Mouse (Mus musculus) lung, embryonic 15.5 days (tissue): ENCODE measurements around the gene Txlna. TPM values are rescaled to one million over a fixed set of nuclear protein-coding genes. Genes with fewer than 3 reads are reported as not detected.

ENCODE experiments used
- ATAC-seq: fragments of 200-750 bp; cut with Nextera tagmentation; 2 replicates; pipeline ENCODE4 v1.8.0; 2017; ENCODE audit warnings: moderate number of reproducible peaks, borderline replicate concordance; ENCODE audit not compliant: low FRiP score, low TSS enrichment; ENCODE audit errors: extremely low read depth
- H3K27ac ChIP-seq: fragments of 300-500 bp; sonication (generic); 2 replicates; pipeline ENCODE4 v1.5.1; 2015; ENCODE audit warnings: moderate library complexity, mild to moderate bottlenecking, inconsistent platforms
- H3K27me3 ChIP-seq: fragments of 300-500 bp; sonication (generic); 2 replicates; pipeline ENCODE4 v1.6.1; 2015; ENCODE audit warnings: inconsistent platforms
- H3K36me3 ChIP-seq: fragments of 300-500 bp; sonication (generic); 2 replicates; pipeline ENCODE4 v1.6.1; 2015; ENCODE audit warnings: inconsistent platforms
- H3K4me1 ChIP-seq: fragments of 300-500 bp; sonication (generic); 2 replicates; pipeline ENCODE4 v1.6.1; 2015; ENCODE audit warnings: inconsistent platforms
- H3K4me2 ChIP-seq: fragments of 300-500 bp; sonication (generic); 2 replicates; pipeline ENCODE4 v1.6.1; 2015; ENCODE audit warnings: inconsistent platforms, mild to moderate bottlenecking, moderate library complexity
- H3K4me3 ChIP-seq: fragments of 300-500 bp; sonication (generic); 2 replicates; pipeline ENCODE4 v1.5.1; 2015; ENCODE audit warnings: mild to moderate bottlenecking, inconsistent platforms
- H3K9ac ChIP-seq: fragments of 300-500 bp; sonication (generic); 2 replicates; pipeline ENCODE4 v1.6.1; 2015; ENCODE audit warnings: inconsistent platforms
- H3K9me3 ChIP-seq: fragments of 300-500 bp; sonication (generic); 2 replicates; pipeline ENCODE4 v1.6.1; 2016; ENCODE audit warnings: inconsistent platforms
- WGBS: fragments of 180-500 bp; shearing (Covaris S2); methylation state at CpG from one replicate; pipeline ENCODE4 v1.1.7; 2015; 5-methylcytosine and 5-hydroxymethylcytosine counted together
- polyA plus RNA-seq: library from polyadenylated mRNA; unstranded; fragments of >200 nt; fragmentation: Nextera tagmentation; extraction: Ambion mirVana; gene quantifications from 2 replicates; pipeline ENCODE4 v1.2.1, GENCODE M21; 2015

Txlna gene
- 83.2 and 86.8 TPM in 2 replicates for polyA plus RNA-seq

GRCm38 (mm10) chr4:129640638-129641467 is at the start of gene Txlna:
Txlna (minus strand) TSS chr4:129641065.
- peaks cover 49% of the 10 kb centered on the region for H3K36me3 ChIP-seq
- WGBS = under 1% methylated on average over 60 of the region's 60 CpGs
- peaks cover 29% of the 10 kb centered on the region for H3K4me1 ChIP-seq
- no peaks in the 10 kb centered on the region for H3K9me3 ChIP-seq
- H3K4me2 ChIP-seq = peak within 1 kb of the TSS; percentile 88
- peak; percentile 95 for ATAC-seq
- peak within 1 kb of the TSS; percentile 65 for H3K4me3 ChIP-seq
- H3K27ac ChIP-seq = peak within 1 kb of the TSS; percentile 96
- H3K9ac ChIP-seq = peak within 1 kb of the TSS; percentile 78
- no peaks in the 10 kb centered on the region for H3K27me3 ChIP-seq

- Histone ChIP-seq H3K36me3 (peaks cover 67% of the 10 kb centered on the region), H3K27ac (no peak overlapping the region), H3K4me1 (no peaks in the 10 kb centered on the region), H3K4me2 (no peak overlapping the region), H3K4me3 (no peak overlapping the region), H3K27me3 (no peaks in the 10 kb centered on the region), H3K9me3 (no peaks in the 10 kb centered on the region), H3K9ac (no peak overlapping the region)
- no peak for ATAC-seq
- 93% methylated on average over 6 of the region's 6 CpGs for WGBS
Measured at GRCm38 (mm10) chr4:129684531-129684930, 43.7 kb upstream of the Txlna start.

GRCm38 (mm10) chr4:129683901-129684493 is 43.1 kb upstream of the Txlna start:
- no peak overlapping the region for H3K4me3 ChIP-seq
- H3K27me3 ChIP-seq = no peaks in the 10 kb centered on the region
- H3K4me2 ChIP-seq = no peak overlapping the region
- WGBS = 84% methylated on average over 11 of the region's 11 CpGs
- H3K27ac ChIP-seq = no peak overlapping the region
- H3K9ac ChIP-seq = no peak overlapping the region
- no peaks in the 10 kb centered on the region for H3K9me3 ChIP-seq
- ATAC-seq = no peak
- H3K4me1 ChIP-seq = no peaks in the 10 kb centered on the region
- peaks cover 70% of the 10 kb centered on the region for H3K36me3 ChIP-seq

- Histone ChIP-seq H3K4me2 (no peak overlapping the region), H3K9ac (no peak overlapping the region), H3K4me1 (no peaks in the 10 kb centered on the region), H3K27me3 (no peaks in the 10 kb centered on the region), H3K27ac (no peak overlapping the region), H3K4me3 (no peak overlapping the region), H3K36me3 (peaks cover 67% of the 10 kb centered on the region), H3K9me3 (no peaks in the 10 kb centered on the region)
- 93% methylated on average over 11 of the region's 11 CpGs for WGBS
- no peak for ATAC-seq
Measured at GRCm38 (mm10) chr4:129681837-129682236, 41.0 kb upstream of the Txlna start.

GRCm38 (mm10) chr4:129672878-129673449 is 32.1 kb upstream of the Txlna start:
- no peaks in the 10 kb centered on the region for H3K27me3 ChIP-seq
- H3K9ac ChIP-seq = peak overlapping the region; percentile 96; the same call in 1 of the 2 replicates
- H3K36me3 ChIP-seq = peaks cover 14% of the 10 kb centered on the region
- peak overlapping the region; percentile 75 for H3K4me3 ChIP-seq
- H3K4me1 ChIP-seq = peaks cover 16% of the 10 kb centered on the region
- no peak for ATAC-seq
- H3K27ac ChIP-seq = peak overlapping the region; percentile 95
- no peaks in the 10 kb centered on the region for H3K9me3 ChIP-seq
- 2% methylated on average over 10 of the region's 10 CpGs for WGBS
- peak overlapping the region; percentile 76 for H3K4me2 ChIP-seq

GRCm38 (mm10) chr4:129672083-129672877 is 31.4 kb upstream of the Txlna start, which contains the start of gene Kpna6:
Kpna6 (minus strand) TSS chr4:129672767.
- peak within 1 kb of the TSS; percentile 76 for H3K4me2 ChIP-seq
- ATAC-seq = peak; percentile 87
- H3K9me3 ChIP-seq = no peaks in the 10 kb centered on the region
- peak within 1 kb of the TSS; percentile 96 for H3K9ac ChIP-seq
- H3K27me3 ChIP-seq = no peaks in the 10 kb centered on the region
- H3K4me3 ChIP-seq = peak within 1 kb of the TSS; percentile 75
- WGBS = under 1% methylated on average over 65 of the region's 65 CpGs
- peaks cover 16% of the 10 kb centered on the region for H3K4me1 ChIP-seq
- peaks cover 10% of the 10 kb centered on the region for H3K36me3 ChIP-seq
- H3K27ac ChIP-seq = peak within 1 kb of the TSS; percentile 95

GRCm38 (mm10) chr4:129671491-129672082 is 30.7 kb upstream of the Txlna start:
- Histone ChIP-seq H3K27ac (peak overlapping the region; percentile 95), H3K36me3 (peaks cover 12% of the 10 kb centered on the region), H3K4me1 (peaks cover 16% of the 10 kb centered on the region), H3K4me2 (peak overlapping the region; percentile 76), H3K4me3 (peak overlapping the region; percentile 75), H3K27me3 (no peaks in the 10 kb centered on the region), H3K9me3 (no peaks in the 10 kb centered on the region), H3K9ac (peak overlapping the region; percentile 96)
- WGBS = 6% methylated on average over 12 of the region's 12 CpGs
- ATAC-seq = peak; percentile 59; the same call in 1 of the 2 replicates

- H3K4me1 ChIP-seq = no peaks in the 10 kb centered on the region
- no peak overlapping the region for H3K4me3 ChIP-seq
- 71% methylated on average over 3 of the region's 3 CpGs for WGBS
- no peaks in the 10 kb centered on the region for H3K9me3 ChIP-seq
- no peaks in the 10 kb centered on the region for H3K27me3 ChIP-seq
- no peak overlapping the region for H3K4me2 ChIP-seq
- H3K27ac ChIP-seq = no peak overlapping the region
- H3K9ac ChIP-seq = no peak overlapping the region
- H3K36me3 ChIP-seq = peaks cover 50% of the 10 kb centered on the region
- no peak for ATAC-seq
Measured at GRCm38 (mm10) chr4:129662255-129662813, 21.5 kb upstream of the Txlna start.

GRCm38 (mm10) chr4:129661584-129661983 is 20.7 kb upstream of the Txlna start:
- H3K4me1 ChIP-seq = no peaks in the 10 kb centered on the region
- WGBS = 85% methylated on average over 3 of the region's 3 CpGs
- H3K27me3 ChIP-seq = no peaks in the 10 kb centered on the region
- no peak overlapping the region for H3K4me2 ChIP-seq
- H3K27ac ChIP-seq = no peak overlapping the region
- H3K9me3 ChIP-seq = no peaks in the 10 kb centered on the region
- no peak overlapping the region for H3K9ac ChIP-seq
- H3K4me3 ChIP-seq = no peak overlapping the region
- ATAC-seq = no peak
- H3K36me3 ChIP-seq = peaks cover 54% of the 10 kb centered on the region

GRCm38 (mm10) chr4:129654770-129655169 is 13.9 kb upstream of the Txlna start:
- ATAC-seq = no peak
- 93% methylated on average over 14 of the region's 14 CpGs for WGBS
- no peaks in the 10 kb centered on the region for H3K27me3 ChIP-seq

GRCm38 (mm10) chr4:129650359-129650758 is 9.5 kb upstream of the Txlna start:
- Histone ChIP-seq H3K36me3 (peaks cover 95% of the 10 kb centered on the region), H3K4me3 (no peak overlapping the region), H3K9me3 (no peaks in the 10 kb centered on the region), H3K4me1 (no peaks in the 10 kb centered on the region), H3K27me3 (no peaks in the 10 kb centered on the region), H3K27ac (no peak overlapping the region), H3K9ac (no peak overlapping the region), H3K4me2 (no peak overlapping the region)
- no peak for ATAC-seq
- WGBS = 93% methylated on average over 8 of the region's 8 CpGs

More at GRCm38 (mm10) chr4:129654770-129655169, 13.9 kb upstream of the Txlna start:
- Histone ChIP-seq H3K4me3 (no peak overlapping the region), H3K9ac (no peak overlapping the region), H3K4me2 (no peak overlapping the region), H3K36me3 (peaks cover 94% of the 10 kb centered on the region), H3K27ac (no peak overlapping the region), H3K9me3 (no peaks in the 10 kb centered on the region), H3K4me1 (no peaks in the 10 kb centered on the region)
